Mouse (Mus musculus) midbrain, postnatal 0 days (tissue): ENCODE data around the gene Fbxl12. TPM values are rescaled to one million over a fixed set of nuclear protein-coding genes. Genes with fewer than 3 reads are reported as not detected.
A peak's percentile ranks its signal among the peaks of the same experiment; 100 is the strongest.
"Not testable (repeated sequence)": the region's sequence is repeated elsewhere in the genome, so short reads cannot be mapped to it uniquely, and the experiment has no call there.

Experiments used
- ATAC-seq: fragments of 200-750 bp; cut with Nextera tagmentation; 2 replicates; pipeline ENCODE4 v1.8.0; 2017; ENCODE audit warnings: moderate number of reproducible peaks, mild to moderate bottlenecking, moderate TSS enrichment, moderate library complexity; ENCODE audit not compliant: low FRiP score
- DNase-seq: peaks from one replicate; pipeline ENCODE4 v3.0.0-alpha.2; 2015; ENCODE audit warnings: low spot score
- H3K27ac ChIP-seq: fragments of 300-500 bp; sonication (generic); 2 replicates; pipeline ENCODE4 v1.5.1; 2014; ENCODE audit warnings: low read depth, mild to moderate bottlenecking, low read length, mixed read lengths
- H3K27me3 ChIP-seq: fragments of 300-500 bp; sonication (generic); 2 replicates; pipeline ENCODE4 v1.6.1; 2014; ENCODE audit warnings: low read length, control low read depth, mixed read lengths; ENCODE audit not compliant: insufficient read depth
- H3K36me3 ChIP-seq: fragments of 300-500 bp; sonication (generic); 2 replicates; pipeline ENCODE4 v1.6.1; 2014; ENCODE audit warnings: low read length, control low read depth, mixed read lengths; ENCODE audit not compliant: insufficient read depth
- H3K4me1 ChIP-seq: fragments of 300-500 bp; sonication (generic); 2 replicates; pipeline ENCODE4 v1.6.1; 2014; ENCODE audit warnings: mild to moderate bottlenecking, control low read depth, antibody characterized with exemption, low read length, mixed read lengths; ENCODE audit not compliant: insufficient read depth
- H3K4me2 ChIP-seq: fragments of 300-500 bp; sonication (generic); 2 replicates; pipeline ENCODE4 v1.6.1; 2014; ENCODE audit warnings: low read depth, mild to moderate bottlenecking, low read length, mixed read lengths; ENCODE audit not compliant: poor library complexity, severe bottlenecking
- H3K4me3 ChIP-seq: fragments of 300-500 bp; sonication (generic); 2 replicates; pipeline ENCODE4 v1.5.1; 2014; ENCODE audit warnings: low read depth, mild to moderate bottlenecking, low read length, moderate library complexity
- H3K9ac ChIP-seq: fragments of 300-500 bp; sonication (generic); replicated peaks from 2 replicates; pipeline ENCODE4 v1.6.1; 2014; ENCODE audit warnings: mild to moderate bottlenecking, low read length, moderate library complexity, mixed read lengths; ENCODE audit not compliant: poor library complexity, severe bottlenecking
- H3K9me3 ChIP-seq: fragments of 300-500 bp; sonication (generic); 2 replicates; pipeline ENCODE4 v1.6.1; 2016; ENCODE audit warnings: low read length, control low read depth
- CTCF ChIP-seq: IDR thresholded peaks from 2 replicates; pipeline ENCODE4 v1.5.1; 2016; ENCODE audit warnings: antibody characterized with exemption, mild to moderate bottlenecking
- WGBS: fragments of 180-500 bp; shearing (Covaris S2); extraction: QIAGEN DNeasy Blood & Tissue Kit; methylation state at CpG from one replicate; pipeline ENCODE4 v1.1.7; 2014; 5-methylcytosine and 5-hydroxymethylcytosine counted together
- polyA plus RNA-seq: library from polyadenylated mRNA; unstranded; fragments of >200 nt; fragmentation: Nextera tagmentation; extraction: Ambion mirVana; gene quantifications from 2 replicates; pipeline ENCODE4 v1.2.1, GENCODE M21; 2015
- total RNA-seq: library from RNA; depleted of rRNA; stranded (reverse); fragments of >200 nt; gene quantifications from 2 replicates; pipeline ENCODE4 v1.2.3, GENCODE M21; 2014

Fbxl12 gene
- total and polyA plus RNA-seq, 2 experiments from 2014 or later: 13.6 to 17.6 TPM

DNA sequence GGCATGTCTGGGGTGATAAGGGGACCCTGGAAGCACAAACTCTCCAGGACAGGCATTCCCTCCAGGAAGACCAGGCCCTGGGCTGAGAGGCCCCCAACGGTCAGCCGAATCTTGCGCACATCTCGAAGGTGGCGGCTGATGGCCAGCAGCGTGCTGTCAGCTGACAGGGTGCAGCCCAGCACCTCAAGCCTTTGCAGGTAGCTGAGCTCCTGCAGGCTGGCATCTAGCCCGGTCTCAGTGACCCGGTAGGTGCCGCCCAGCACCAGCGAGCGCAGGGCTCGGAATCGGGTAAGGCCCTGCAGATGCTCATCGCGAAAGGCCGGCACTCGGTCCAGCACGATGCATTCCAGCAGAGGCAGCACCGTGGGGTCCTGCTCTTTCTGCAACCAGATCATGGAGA, 6.0 kb downstream of the Fbxl12 start:
- DNase-seq (no peak), ATAC-seq (no peak)
- Histone ChIP-seq H3K27me3 (no peaks in the 10 kb centered on the region), H3K36me3 (peaks cover 18% of the 10 kb centered on the region), H3K9ac (no peak overlapping the region), H3K4me3 (no peak overlapping the region), H3K27ac (no peak overlapping the region), H3K9me3 (no peaks in the 10 kb centered on the region), H3K4me2 (no peak overlapping the region), H3K4me1 (peaks cover 9% of the 10 kb centered on the region; the same call in 1 of the 2 replicates)
- TF ChIP-seq CTCF: no peak
- 98% methylated on average over 19 of the region's 19 CpGs for WGBS

DNA sequence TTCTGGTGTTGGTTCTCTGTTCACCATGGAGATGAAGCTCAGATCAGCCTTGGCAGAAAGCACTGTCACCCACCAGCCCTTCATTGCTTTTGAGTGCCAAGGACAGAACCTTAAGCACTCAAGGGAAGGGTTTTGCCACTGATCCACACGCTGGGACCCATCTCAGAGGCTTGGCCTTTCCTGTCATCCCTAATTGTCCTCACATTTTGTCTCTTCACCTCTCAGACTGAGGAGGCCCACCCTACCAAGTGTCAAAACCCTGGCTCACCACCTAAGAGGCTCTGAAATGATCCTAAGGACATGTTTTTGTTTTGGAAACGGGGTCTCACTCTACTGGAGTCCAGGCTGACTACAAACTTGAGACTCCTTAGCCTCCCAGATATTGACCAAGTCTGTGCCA, 7.8 kb downstream of the Fbxl12 start:
- no peak for DNase-seq
- Histone ChIP-seq H3K27ac (no peak overlapping the region), H3K27me3 (no peaks in the 10 kb centered on the region), H3K4me1 (peaks cover 9% of the 10 kb centered on the region; the same call in 1 of the 2 replicates), H3K9ac (no peak overlapping the region), H3K9me3 (no peaks in the 10 kb centered on the region), H3K4me3 (no peak overlapping the region), H3K4me2 (no peak overlapping the region), H3K36me3 (peaks cover 18% of the 10 kb centered on the region)
- TF ChIP-seq CTCF: no peak
- WGBS: 86% methylated on average over 2 of the region's 2 CpGs
- ATAC-seq: no peak

DNA sequence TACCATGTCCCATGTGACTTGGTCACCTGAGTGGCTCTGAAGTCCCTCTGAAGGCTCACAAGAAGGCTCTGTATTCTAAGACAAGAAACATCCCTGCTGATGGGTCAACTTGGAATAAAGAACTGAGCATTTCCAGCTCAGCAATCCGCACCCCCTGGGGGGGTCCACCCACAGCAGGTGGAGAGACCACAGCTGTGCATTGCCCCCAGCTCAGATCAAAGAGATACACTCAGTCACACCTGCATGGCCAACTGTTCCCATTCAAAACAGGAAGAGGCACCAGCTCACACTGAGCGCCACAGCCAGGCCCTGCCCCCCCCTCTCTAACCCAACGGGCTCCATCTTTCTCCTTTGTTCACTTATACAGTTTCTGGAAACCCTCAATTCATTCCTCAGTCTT, 8.3 kb downstream of the Fbxl12 start:
- no peak overlapping the region for H3K9ac ChIP-seq
- TF ChIP-seq CTCF: no peak
- no peaks in the 10 kb centered on the region for H3K9me3 ChIP-seq
- H3K27me3 ChIP-seq: no peaks in the 10 kb centered on the region
- DNase-seq (no peak), ATAC-seq (peak; percentile 56; the same call in 1 of the 2 replicates)
- H3K4me3 ChIP-seq: no peak overlapping the region
- 80% methylated on average over 3 of the region's 3 CpGs for WGBS
- no peak overlapping the region for H3K27ac ChIP-seq
- H3K4me1 ChIP-seq: peaks cover 4% of the 10 kb centered on the region; the same call in 1 of the 2 replicates
- H3K36me3 ChIP-seq: peaks cover 18% of the 10 kb centered on the region
- H3K4me2 ChIP-seq: no peak overlapping the region

DNA sequence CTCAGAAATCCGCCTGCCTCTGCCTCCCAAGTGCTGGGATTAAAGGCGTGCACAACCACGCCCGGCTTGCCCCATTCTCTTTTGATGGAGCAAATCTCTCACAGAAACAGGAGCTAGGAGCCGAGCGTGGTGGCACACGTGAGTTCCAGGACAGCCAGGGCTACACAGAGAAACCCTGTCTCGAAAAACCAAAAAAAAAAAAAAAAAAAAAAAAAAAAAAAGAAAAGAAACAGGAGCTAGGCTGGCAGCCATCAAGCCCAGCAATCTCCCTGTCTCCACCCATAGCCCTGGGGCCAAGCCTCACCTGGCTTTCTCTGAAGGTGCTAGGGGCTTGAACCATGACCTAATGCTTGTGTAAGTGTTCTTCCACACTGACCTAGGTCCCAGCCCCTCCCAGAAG, 8.9 kb downstream of the Fbxl12 start:
- ATAC-seq, H3K27me3 ChIP-seq, DNase-seq, H3K9ac ChIP-seq, H3K4me3 ChIP-seq, H3K4me1 ChIP-seq, H3K27ac ChIP-seq, H3K4me2 ChIP-seq, H3K9me3 ChIP-seq: not testable (repeated sequence)
- H3K36me3 ChIP-seq: peaks cover 18% of the 10 kb centered on the region
- 93% methylated on average over 8 of the region's 8 CpGs for WGBS

DNA sequence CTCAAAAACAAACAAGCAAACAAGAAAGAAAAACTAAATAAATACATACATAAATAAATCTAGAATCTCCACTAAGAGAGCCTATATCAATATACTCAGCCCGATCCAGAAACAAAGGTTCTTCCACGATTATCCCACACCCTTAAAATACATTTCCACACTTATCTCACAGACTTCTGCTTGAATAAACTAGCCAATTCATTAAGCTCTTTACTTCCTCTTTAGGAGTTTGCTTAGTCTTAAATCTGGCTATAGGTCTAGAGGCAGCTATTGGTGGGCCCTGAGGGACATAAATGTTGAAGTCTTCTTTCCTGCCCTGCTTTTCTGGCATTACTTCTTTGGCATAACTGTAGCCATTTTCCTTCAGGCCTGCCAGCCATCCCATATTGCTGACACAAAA, 13.2 kb downstream of the Fbxl12 start:
- H3K36me3 ChIP-seq: no peaks in the 10 kb centered on the region
- no peak overlapping the region for H3K9ac ChIP-seq
- H3K9me3 ChIP-seq: no peaks in the 10 kb centered on the region
- no peak overlapping the region for H3K4me3 ChIP-seq
- TF ChIP-seq CTCF: no peak
- WGBS: 95% methylated on average over 2 of the region's 2 CpGs
- H3K4me2 ChIP-seq: no peak overlapping the region
- no peaks in the 10 kb centered on the region for H3K27me3 ChIP-seq
- DNase-seq (no peak), ATAC-seq (no peak)
- H3K4me1 ChIP-seq: no peaks in the 10 kb centered on the region
- no peak overlapping the region for H3K27ac ChIP-seq

DNA sequence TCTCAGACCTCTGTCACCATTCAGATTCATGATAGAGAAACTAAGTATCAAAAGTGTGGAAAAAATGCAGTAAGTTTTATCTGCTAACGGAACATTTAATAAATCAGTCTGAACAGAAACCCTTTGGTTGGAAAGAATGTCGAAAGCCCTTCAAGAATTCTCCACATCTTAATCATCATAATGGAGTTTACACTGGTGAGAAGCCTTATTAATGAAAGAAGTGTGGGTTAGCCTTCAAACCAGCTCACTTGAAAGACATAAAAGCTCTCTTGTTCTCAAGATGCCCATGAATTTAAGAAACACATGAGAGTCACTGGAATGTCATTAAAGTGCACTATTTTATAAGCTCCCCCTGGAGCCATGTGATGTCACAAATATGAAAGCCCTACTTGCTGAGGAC, 27.9 kb downstream of the Fbxl12 start:
- H3K9me3 ChIP-seq: no peaks in the 10 kb centered on the region
- DNase-seq: no peak
- ATAC-seq: no peak
- H3K27me3 ChIP-seq: no peaks in the 10 kb centered on the region
- H3K4me1 ChIP-seq: no peaks in the 10 kb centered on the region
- no peak overlapping the region for H3K27ac ChIP-seq
- peaks cover 9% of the 10 kb centered on the region; the same call in 1 of the 2 replicates for H3K36me3 ChIP-seq
- WGBS: 98% methylated on average over 2 of the region's 2 CpGs
- H3K4me3 ChIP-seq: no peak overlapping the region
- TF ChIP-seq CTCF: no peak
- no peak overlapping the region for H3K4me2 ChIP-seq
- no peak overlapping the region for H3K9ac ChIP-seq
